Mouse (Mus musculus) stomach, postnatal 0 days (tissue): ENCODE results near the gene Alpk1. TPM values are rescaled to one million over a fixed set of nuclear protein-coding genes. Genes with fewer than 3 reads are reported as not detected.

Experiments used
- ATAC-seq: fragments of 200-750 bp; cut with Nextera tagmentation; 2 replicates; pipeline ENCODE4 v1.8.0; 2017; ENCODE audit not compliant: low FRiP score, low TSS enrichment
- DNase-seq: peaks from one replicate; pipeline ENCODE4 v3.0.0-alpha.2; 2016; ENCODE audit warnings: low spot score
- H3K27ac ChIP-seq: fragments of 300-500 bp; sonication (generic); replicated peaks from 2 replicates; pipeline ENCODE4 v1.5.1; 2014; ENCODE audit warnings: mild to moderate bottlenecking, control low read depth
- H3K27me3 ChIP-seq: fragments of 300-500 bp; sonication (generic); 2 replicates; pipeline ENCODE4 v1.6.1; 2014; ENCODE audit warnings: low read length; ENCODE audit not compliant: control insufficient read depth, insufficient read depth
- H3K36me3 ChIP-seq: fragments of 300-500 bp; sonication (generic); 2 replicates; pipeline ENCODE4 v1.6.1; 2014; ENCODE audit warnings: low read length, mixed read lengths; ENCODE audit not compliant: control insufficient read depth, insufficient read depth
- H3K4me1 ChIP-seq: fragments of 300-500 bp; sonication (generic); replicated peaks from 2 replicates; pipeline ENCODE4 v1.6.1; 2014; ENCODE audit warnings: antibody characterized with exemption; ENCODE audit not compliant: control insufficient read depth, insufficient read depth
- H3K4me2 ChIP-seq: fragments of 300-500 bp; sonication (generic); replicated peaks from 2 replicates; pipeline ENCODE4 v1.6.1; 2014; ENCODE audit warnings: low read depth, mild to moderate bottlenecking, control low read depth, moderate library complexity
- H3K4me3 ChIP-seq: fragments of 300-500 bp; sonication (generic); 2 replicates; pipeline ENCODE4 v1.5.1; 2014; ENCODE audit warnings: low read depth, low read length, control low read depth
- H3K9ac ChIP-seq: fragments of 300-500 bp; sonication (generic); 2 replicates; pipeline ENCODE4 v1.6.1; 2014; ENCODE audit warnings: mild to moderate bottlenecking, low read length, control low read depth, mixed read lengths
- H3K9me3 ChIP-seq: fragments of 300-500 bp; sonication (generic); 2 replicates; pipeline ENCODE4 v1.6.1; 2016; ENCODE audit warnings: low read length; ENCODE audit not compliant: control insufficient read depth
- CTCF ChIP-seq: IDR thresholded peaks from 2 replicates; pipeline ENCODE4 v1.5.1; 2016; ENCODE audit warnings: antibody characterized with exemption, low read depth, mild to moderate bottlenecking, moderate library complexity
- EP300 ChIP-seq: optimal IDR thresholded peaks from 2 replicates; pipeline ENCODE3; 2016; ENCODE audit warnings: antibody characterized with exemption
- WGBS: fragments of 180-500 bp; shearing (Covaris S2); extraction: QIAGEN DNeasy Blood & Tissue Kit; methylation state at CpG from one replicate; pipeline ENCODE4 v1.1.7; 2014; 5-methylcytosine and 5-hydroxymethylcytosine counted together
- polyA plus RNA-seq: library from polyadenylated mRNA; unstranded; fragments of >200 nt; fragmentation: Nextera tagmentation; extraction: Ambion mirVana; gene quantifications from 2 replicates; pipeline ENCODE4 v1.2.1, GENCODE M21; 2015

Alpk1 gene
- polyA plus RNA-seq, 1 experiment from 2014 or later: 1.5 TPM

- ATAC-seq: no peak
- H3K27me3 ChIP-seq: no peaks in the 10 kb centered on the region
- H3K9ac ChIP-seq: no peak overlapping the region
- H3K36me3 ChIP-seq: no peaks in the 10 kb centered on the region; the same call in 1 of the 2 replicates
- TF ChIP-seq CTCF (no peak), EP300 (no peak)
- DNase-seq: no peak
- H3K9me3 ChIP-seq: no peaks in the 10 kb centered on the region
- H3K4me2 ChIP-seq: no peak overlapping the region
- H3K4me1 ChIP-seq: no peaks in the 10 kb centered on the region
- no peak overlapping the region for H3K4me3 ChIP-seq
- 65% methylated on average over 1 of the region's 1 CpGs for WGBS
- no peak overlapping the region for H3K27ac ChIP-seq
Observed at GRCm38 (mm10) chr3:127820400-127820799, 40.1 kb upstream of the Alpk1 start.

- Histone ChIP-seq H3K4me3 (no peak overlapping the region), H3K4me1 (no peaks in the 10 kb centered on the region), H3K36me3 (no peaks in the 10 kb centered on the region; the same call in 1 of the 2 replicates), H3K27me3 (no peaks in the 10 kb centered on the region), H3K27ac (no peak overlapping the region), H3K4me2 (no peak overlapping the region), H3K9me3 (no peaks in the 10 kb centered on the region), H3K9ac (no peak overlapping the region)
- WGBS: 66% methylated on average over 11 of the region's 11 CpGs
- DNase-seq: peak; percentile 54
- TF ChIP-seq CTCF: no peak
- TF ChIP-seq EP300: no peak
- ATAC-seq: peak; percentile 57; the same call in 1 of the 2 replicates
Observed at GRCm38 (mm10) chr3:127818694-127819663, 38.7 kb upstream of the Alpk1 start.

GRCm38 (mm10) chr3:127817120-127817683 lies 36.9 kb upstream of the Alpk1 start:
- TF ChIP-seq EP300 (no peak), CTCF (no peak)
- H3K27me3 ChIP-seq: no peaks in the 10 kb centered on the region
- no peaks in the 10 kb centered on the region for H3K4me1 ChIP-seq
- H3K9ac ChIP-seq: no peak overlapping the region
- H3K4me2 ChIP-seq: no peak overlapping the region
- no peak for DNase-seq
- no peaks in the 10 kb centered on the region for H3K9me3 ChIP-seq
- H3K36me3 ChIP-seq: peaks cover 3% of the 10 kb centered on the region; the same call in 1 of the 2 replicates
- WGBS: 78% methylated on average over 7 of the region's 7 CpGs
- H3K27ac ChIP-seq: no peak overlapping the region
- H3K4me3 ChIP-seq: no peak overlapping the region
- no peak for ATAC-seq

GRCm38 (mm10) chr3:127809103-127809502 lies 28.8 kb upstream of the Alpk1 start:
- Histone ChIP-seq H3K4me2 (no peak overlapping the region), H3K4me1 (no peaks in the 10 kb centered on the region), H3K27me3 (no peaks in the 10 kb centered on the region), H3K36me3 (peaks cover 5% of the 10 kb centered on the region; the same call in 1 of the 2 replicates), H3K9me3 (no peaks in the 10 kb centered on the region), H3K9ac (no peak overlapping the region), H3K27ac (no peak overlapping the region), H3K4me3 (no peak overlapping the region)
- DNase-seq (no peak), ATAC-seq (no peak)
- WGBS: 89% methylated on average over 7 of the region's 7 CpGs
- no peak for TF ChIP-seq EP300
- no peak for TF ChIP-seq CTCF

GRCm38 (mm10) chr3:127807846-127808245 lies 27.5 kb upstream of the Alpk1 start:
- no peak overlapping the region for H3K27ac ChIP-seq
- no peak overlapping the region for H3K4me3 ChIP-seq
- H3K9me3 ChIP-seq: no peaks in the 10 kb centered on the region
- ATAC-seq (no peak), DNase-seq (no peak)
- no peaks in the 10 kb centered on the region for H3K4me1 ChIP-seq
- 88% methylated on average over 5 of the region's 5 CpGs for WGBS
- no peak overlapping the region for H3K4me2 ChIP-seq
- H3K27me3 ChIP-seq: no peaks in the 10 kb centered on the region
- H3K9ac ChIP-seq: no peak overlapping the region
- TF ChIP-seq CTCF: no peak
- TF ChIP-seq EP300: no peak
- H3K36me3 ChIP-seq: peaks cover 5% of the 10 kb centered on the region; the same call in 1 of the 2 replicates

GRCm38 (mm10) chr3:127805991-127806390 lies 25.7 kb upstream of the Alpk1 start:
- no peak overlapping the region for H3K9ac ChIP-seq
- peaks cover 2% of the 10 kb centered on the region; the same call in 1 of the 2 replicates for H3K36me3 ChIP-seq
- H3K4me3 ChIP-seq: no peak overlapping the region
- ATAC-seq: no peak
- 87% methylated on average over 6 of the region's 6 CpGs for WGBS
- no peak for TF ChIP-seq CTCF
- no peak for TF ChIP-seq EP300
- H3K9me3 ChIP-seq: no peaks in the 10 kb centered on the region
- H3K27ac ChIP-seq: no peak overlapping the region; the same call in 1 of the 2 replicates
- DNase-seq: no peak
- H3K4me1 ChIP-seq: no peaks in the 10 kb centered on the region
- no peaks in the 10 kb centered on the region for H3K27me3 ChIP-seq
- no peak overlapping the region for H3K4me2 ChIP-seq
